Comparison of ENCODE assay signal across 10 mouse cellular contexts in the genomic region with DNA sequence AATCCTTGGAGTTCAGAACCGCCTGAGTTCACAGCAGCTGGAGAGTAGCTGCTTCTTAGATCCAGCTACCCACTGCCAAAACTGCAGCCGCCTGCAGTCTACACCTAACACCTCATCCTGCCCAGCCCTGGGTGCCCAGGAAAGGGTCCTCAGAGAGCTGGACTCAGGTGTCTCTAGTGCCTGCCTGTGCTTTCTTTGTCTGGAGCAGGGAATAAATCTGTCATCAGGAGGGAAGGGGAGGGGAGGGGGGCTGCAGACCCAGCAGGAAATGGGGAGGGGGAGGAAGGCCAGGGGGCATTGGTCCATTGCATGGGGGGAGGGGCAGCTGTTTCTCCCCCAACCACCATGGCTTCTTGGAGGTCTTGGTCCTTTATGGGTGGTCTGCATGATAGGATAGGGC. TPM values are rescaled to one million over a fixed set of nuclear protein-coding genes. Genes with fewer than 3 reads are reported as not detected.
DNase-seq lines count a peak whose midpoint lies in the region; ATAC-seq lines count a peak whose summit lies in the region.
"Had no signal": no experiment of that assay in that cellular context is flagged by ENCODE, and none has a peak within 500 bp of the region (broad histone marks: within the 10 kb centered on the region; RNA-seq: fewer than 3 reads in every experiment).

No protein-coding gene starts in this region.

- peak overlapping the region; percentile 67; the same call in 1 of the 2 replicates for H3K27ac ChIP-seq in forebrain, embryonic 12.5 days
- H3K27ac ChIP-seq in limb, embryonic 13.5 days, result no peak overlapping the region; the same call in 1 of the 2 replicates
- H3K27ac ChIP-seq in neural tube, embryonic 14.5 days (ENCODE audit: low read depth, low read length), result no peak overlapping the region

- H3K27me3 ChIP-seq in forebrain, embryonic 12.5 days, result peaks cover 43% of the 10 kb centered on the region
- peaks cover 12% of the 10 kb centered on the region for H3K27me3 ChIP-seq in limb, embryonic 13.5 days
- no peaks in the 10 kb centered on the region; the same call in 1 of the 2 replicates for H3K27me3 ChIP-seq in neural tube, embryonic 14.5 days (ENCODE audit: control insufficient read depth, insufficient read depth, low read length)
- H3K27me3 ChIP-seq: Patski had no signal

- peaks cover 54% of the 10 kb centered on the region for H3K4me1 ChIP-seq in forebrain, embryonic 12.5 days
- peaks cover 66% of the 10 kb centered on the region for H3K4me1 ChIP-seq in limb, embryonic 13.5 days
- H3K4me1 ChIP-seq in neural tube, embryonic 14.5 days (ENCODE audit: control insufficient read depth, insufficient read depth, low read length), result peaks cover 18% of the 10 kb centered on the region

- DNase-seq in kidney, postnatal 10 days, result peak; percentile 57
- DNase-seq in kidney, adult 18-20 months, result no peak
- no peak for DNase-seq in testis, postnatal 10 days (ENCODE audit: low spot score)
- DNase-seq in frontal cortex, postnatal 10 days (ENCODE audit: low spot score in 2 of 2), result no peak

- no peak for ATAC-seq in forebrain, embryonic 12.5 days (ENCODE audit: low FRiP score)
- no peak for ATAC-seq in limb, embryonic 13.5 days (ENCODE audit: low FRiP score, low read depth)
- no peak for ATAC-seq in neural tube, embryonic 14.5 days (ENCODE audit: low read depth)
- no peak for ATAC-seq in megakaryocyte-erythroid progenitor cell, adult 5-6 weeks (replicated peaks; ENCODE audit: low FRiP score, low TSS enrichment, poor library complexity, severe bottlenecking)

- 0% methylated on average over 2 of the region's 2 CpGs for WGBS in forebrain, embryonic 12.5 days
- 2% methylated on average over 2 of the region's 2 CpGs for WGBS in limb, embryonic 13.5 days
- 0% methylated on average over 2 of the region's 2 CpGs for WGBS in neural tube, embryonic 14.5 days

- H3K36me3 ChIP-seq in forebrain, embryonic 12.5 days (replicated peaks), result peaks cover 21% of the 10 kb centered on the region
- H3K36me3 ChIP-seq in limb, embryonic 13.5 days, result peaks cover 28% of the 10 kb centered on the region
- H3K36me3 ChIP-seq in neural tube, embryonic 14.5 days (ENCODE audit: control insufficient read depth, insufficient read depth, low read length), result peaks cover 9% of the 10 kb centered on the region

- H3K4me3 ChIP-seq in forebrain, embryonic 12.5 days (replicated peaks), result peak overlapping the region; percentile 65
- peak overlapping the region; percentile 64 for H3K4me3 ChIP-seq in limb, embryonic 13.5 days
- no peak overlapping the region for H3K4me3 ChIP-seq in neural tube, embryonic 14.5 days (ENCODE audit: low read depth, low read length)

- no peaks in the 10 kb centered on the region for H3K9me3 ChIP-seq in forebrain, embryonic 12.5 days
- no peaks in the 10 kb centered on the region for H3K9me3 ChIP-seq in limb, embryonic 13.5 days
- H3K9me3 ChIP-seq in neural tube, embryonic 14.5 days (ENCODE audit: control insufficient read depth, low read length), result no peaks in the 10 kb centered on the region

- peak overlapping the region; percentile 71 for H3K9ac ChIP-seq in forebrain, embryonic 12.5 days
- peak overlapping the region; percentile 80 for H3K9ac ChIP-seq in limb, embryonic 13.5 days
- no peak overlapping the region for H3K9ac ChIP-seq in neural tube, embryonic 14.5 days (replicated peaks; ENCODE audit: low read depth, low read length)

- H3K4me2 ChIP-seq in forebrain, embryonic 12.5 days, result peak overlapping the region; percentile 95
- peak overlapping the region; percentile 99 for H3K4me2 ChIP-seq in limb, embryonic 13.5 days (replicated peaks)
- H3K4me2 ChIP-seq in neural tube, embryonic 14.5 days (ENCODE audit: low read depth, low read length), result peak overlapping the region; percentile 94

RNA-seq across cellular contexts. Expression of a gene that starts 1.0 kb away (rescaled TPM):
- polyA plus RNA-seq in forebrain, embryonic 12.5 days (2016; fragmentation: Nextera tagmentation; extraction: Ambion mirVana), result 10.9 and 12.0 TPM in 2 replicates
- polyA plus RNA-seq in limb, embryonic 13.5 days (2015; fragmentation: Nextera tagmentation; extraction: Ambion mirVana), result 5.9 and 7.6 TPM in 2 replicates
- polyA plus RNA-seq in neural tube, embryonic 14.5 days (2014; fragmentation: Nextera tagmentation; extraction: Ambion mirVana), result 0.94 and 1.2 TPM in 2 replicates
- total RNA-seq in megakaryocyte-erythroid progenitor cell, adult 5-6 weeks (2014; fragmentation: Nextera tagmentation), result 0.20 TPM in 1 of 2 replicates, not detected in the other
- 0.19 TPM in 1 of 2 replicates, not detected in the other for total RNA-seq in megakaryocyte-erythroid progenitor cell, adult 5-6 weeks (2017)
- total RNA-seq: hematopoietic stem cell, adult 5-6 weeks had no signal

RNA-seq across cellular contexts. Expression of a gene that starts 22.9 kb away (rescaled TPM):
- 24.7 and 26.1 TPM in 2 replicates for polyA plus RNA-seq in forebrain, embryonic 12.5 days (2016; fragmentation: Nextera tagmentation; extraction: Ambion mirVana)
- polyA plus RNA-seq in limb, embryonic 13.5 days (2015; fragmentation: Nextera tagmentation; extraction: Ambion mirVana), result 42.5 and 45.3 TPM in 2 replicates
- 27.9 and 32.5 TPM in 2 replicates for polyA plus RNA-seq in neural tube, embryonic 14.5 days (2014; fragmentation: Nextera tagmentation; extraction: Ambion mirVana)
- 8.4 and 12.8 TPM in 2 replicates for total RNA-seq in megakaryocyte-erythroid progenitor cell, adult 5-6 weeks (2014; fragmentation: Nextera tagmentation)
- 2.2 and 3.8 TPM in 2 replicates for total RNA-seq in megakaryocyte-erythroid progenitor cell, adult 5-6 weeks (2017)

RNA-seq across cellular contexts. Expression of a gene that starts 46.3 kb away (rescaled TPM):
- polyA plus RNA-seq in forebrain, embryonic 12.5 days (2016; fragmentation: Nextera tagmentation; extraction: Ambion mirVana), result 94.3 and 95.4 TPM in 2 replicates
- polyA plus RNA-seq in limb, embryonic 13.5 days (2015; fragmentation: Nextera tagmentation; extraction: Ambion mirVana), result 82.5 and 83.5 TPM in 2 replicates
- polyA plus RNA-seq in neural tube, embryonic 14.5 days (2014; fragmentation: Nextera tagmentation; extraction: Ambion mirVana), result 235 and 254 TPM in 2 replicates
- 51.9 and 70.3 TPM in 2 replicates for total RNA-seq in megakaryocyte-erythroid progenitor cell, adult 5-6 weeks (2014; fragmentation: Nextera tagmentation)
- total RNA-seq in megakaryocyte-erythroid progenitor cell, adult 5-6 weeks (2017), result 21.0 and 32.0 TPM in 2 replicates

RNA-seq across cellular contexts. Expression of a gene that starts 48.3 kb away (rescaled TPM):
- polyA plus RNA-seq in forebrain, embryonic 12.5 days (2016; fragmentation: Nextera tagmentation; extraction: Ambion mirVana), result 39.9 and 41.3 TPM in 2 replicates
- polyA plus RNA-seq in limb, embryonic 13.5 days (2015; fragmentation: Nextera tagmentation; extraction: Ambion mirVana), result 65.4 and 71.1 TPM in 2 replicates
- polyA plus RNA-seq in neural tube, embryonic 14.5 days (2014; fragmentation: Nextera tagmentation; extraction: Ambion mirVana), result 189 and 259 TPM in 2 replicates
- total RNA-seq in megakaryocyte-erythroid progenitor cell, adult 5-6 weeks (2014; fragmentation: Nextera tagmentation), result 0.45 and 1.4 TPM in 2 replicates
- total RNA-seq in megakaryocyte-erythroid progenitor cell, adult 5-6 weeks (2017), result 1.3 TPM in 1 of 2 replicates, not detected in the other
- total RNA-seq: hematopoietic stem cell, adult 5-6 weeks had no signal
